Mouse (Mus musculus): ENCODE measurements at regions not wholly inside any gene's neighbourhood (a gene's known extent, or its start where the extent isn't known, plus 50 kb on each side); places are given as distances from the start of the nearest gene placed in this dataset.

GRCm38 (mm10) chr5:53361295-53361694, 94.4 kb downstream of the Smim20 start:
- Histone ChIP-seq H3K4me1 (ENCODE audit: insufficient read depth, low read depth, low read length) (no peaks in the 10 kb centered on the region), H3K4me3 (ENCODE audit: low read depth, low read length) (no peak overlapping the region), H3K9me3 (replicated peaks) (no peaks in the 10 kb centered on the region), H3K27me3 (ENCODE audit: insufficient read depth, low read length) (peaks cover 17% of the 10 kb centered on the region; the same call in 1 of the 2 replicates), H3K36me3 (replicated peaks) (no peaks in the 10 kb centered on the region)
- ATAC-seq (ENCODE audit: extremely low read depth, insufficient number of reproducible peaks, low FRiP score, poor library complexity, severe bottlenecking) (no peak), DNase-seq (ENCODE audit: low spot score) (no peak)
- TF ChIP-seq TAL1 (conservative IDR thresholded peaks at IDR 0.05; ENCODE audit: low read depth, low read length) = no peak
- TF ChIP-seq GATA2 (IDR thresholded peaks at IDR 0.05; ENCODE audit: borderline replicate concordance, low read depth, low read length) = no peak
- no peak for TF ChIP-seq POLR2AphosphoS5 (IDR thresholded peaks at IDR 0.05; ENCODE audit: insufficient replicate concordance, low read depth, low read length)
- TF ChIP-seq GATA1 (IDR thresholded peaks at IDR 0.05; ENCODE audit: borderline replicate concordance, low read length) = no peak
- no peak for TF ChIP-seq CTCF (IDR thresholded peaks at IDR 0.05; ENCODE audit: low read depth, low read length)

- no peak for ATAC-seq (ENCODE audit: extremely low read depth, insufficient number of reproducible peaks, low FRiP score, poor library complexity, severe bottlenecking)
- H3K36me3 ChIP-seq (replicated peaks) = no peaks in the 10 kb centered on the region
- H3K9me3 ChIP-seq (replicated peaks) = no peaks in the 10 kb centered on the region
- H3K4me3 ChIP-seq (ENCODE audit: low read depth, low read length) = no peak overlapping the region
- H3K4me1 ChIP-seq (ENCODE audit: insufficient read depth, low read depth, low read length) = no peaks in the 10 kb centered on the region
- 0 out of 2 replicates have a peak, but pooled peaks cover 6% of the 10 kb centered on the region for H3K27me3 ChIP-seq (ENCODE audit: insufficient read depth, low read length)
- TF ChIP-seq GATA1 (IDR thresholded peaks at IDR 0.05; ENCODE audit: borderline replicate concordance, low read length) (no peak), GATA2 (IDR thresholded peaks at IDR 0.05; ENCODE audit: borderline replicate concordance, low read depth, low read length) (no peak), TAL1 (conservative IDR thresholded peaks at IDR 0.05; ENCODE audit: low read depth, low read length) (no peak), CTCF (IDR thresholded peaks at IDR 0.05; ENCODE audit: low read depth, low read length) (no peak), POLR2AphosphoS5 (IDR thresholded peaks at IDR 0.05; ENCODE audit: insufficient replicate concordance, low read depth, low read length) (no peak)
- DNase-seq (ENCODE audit: low spot score) = no peak
Measured at GRCm38 (mm10) chr5:53363898-53364297, 97.0 kb downstream of the Smim20 start.

GRCm38 (mm10) chr5:53366882-53367561, 98.9 kb upstream of the Rbpj start:
- Histone ChIP-seq H3K27me3 (ENCODE audit: insufficient read depth, low read length) (0 out of 2 replicates have a peak, but pooled peaks cover 6% of the 10 kb centered on the region), H3K4me1 (ENCODE audit: insufficient read depth, low read depth, low read length) (no peaks in the 10 kb centered on the region), H3K4me3 (ENCODE audit: low read depth, low read length) (no peak overlapping the region), H3K9me3 (replicated peaks) (no peaks in the 10 kb centered on the region), H3K36me3 (replicated peaks) (no peaks in the 10 kb centered on the region)
- DNase-seq (ENCODE audit: low spot score) (no peak), ATAC-seq (ENCODE audit: extremely low read depth, insufficient number of reproducible peaks, low FRiP score, poor library complexity, severe bottlenecking) (no peak)
- TF ChIP-seq GATA2 (IDR thresholded peaks at IDR 0.05; ENCODE audit: borderline replicate concordance, low read depth, low read length) = no peak
- TF ChIP-seq CTCF (IDR thresholded peaks at IDR 0.05; ENCODE audit: low read depth, low read length) = no peak
- TF ChIP-seq POLR2AphosphoS5 (IDR thresholded peaks at IDR 0.05; ENCODE audit: insufficient replicate concordance, low read depth, low read length) = no peak

- Histone ChIP-seq H3K27me3 (ENCODE audit: insufficient read depth, low read length) (no peaks in the 10 kb centered on the region), H3K4me3 (ENCODE audit: low read depth, low read length) (no peak overlapping the region), H3K4me1 (ENCODE audit: insufficient read depth, low read depth, low read length) (no peaks in the 10 kb centered on the region), H3K9me3 (replicated peaks) (no peaks in the 10 kb centered on the region), H3K36me3 (replicated peaks) (no peaks in the 10 kb centered on the region)
- TF ChIP-seq CTCF (IDR thresholded peaks at IDR 0.05; ENCODE audit: low read depth, low read length) = no peak
- no peak for TF ChIP-seq TAL1 (conservative IDR thresholded peaks at IDR 0.05; ENCODE audit: low read depth, low read length)
- no peak for TF ChIP-seq GATA2 (IDR thresholded peaks at IDR 0.05; ENCODE audit: borderline replicate concordance, low read depth, low read length)
- no peak for TF ChIP-seq POLR2AphosphoS5 (IDR thresholded peaks at IDR 0.05; ENCODE audit: insufficient replicate concordance, low read depth, low read length)
- no peak for TF ChIP-seq GATA1 (IDR thresholded peaks at IDR 0.05; ENCODE audit: borderline replicate concordance, low read length)
- DNase-seq (ENCODE audit: low spot score) (no peak), ATAC-seq (ENCODE audit: extremely low read depth, insufficient number of reproducible peaks, low FRiP score, poor library complexity, severe bottlenecking) (no peak)
Measured at GRCm38 (mm10) chr5:53370272-53370671, 95.7 kb upstream of the Rbpj start.

- Histone ChIP-seq H3K27me3 (ENCODE audit: insufficient read depth, low read length) (no peaks in the 10 kb centered on the region), H3K9me3 (replicated peaks) (no peaks in the 10 kb centered on the region), H3K36me3 (replicated peaks) (no peaks in the 10 kb centered on the region), H3K4me1 (ENCODE audit: insufficient read depth, low read depth, low read length) (no peaks in the 10 kb centered on the region), H3K4me3 (ENCODE audit: low read depth, low read length) (no peak overlapping the region)
- TF ChIP-seq TAL1 (conservative IDR thresholded peaks at IDR 0.05; ENCODE audit: low read depth, low read length) (no peak), GATA1 (IDR thresholded peaks at IDR 0.05; ENCODE audit: borderline replicate concordance, low read length) (no peak), CTCF (IDR thresholded peaks at IDR 0.05; ENCODE audit: low read depth, low read length) (no peak), POLR2AphosphoS5 (IDR thresholded peaks at IDR 0.05; ENCODE audit: insufficient replicate concordance, low read depth, low read length) (no peak), GATA2 (IDR thresholded peaks at IDR 0.05; ENCODE audit: borderline replicate concordance, low read depth, low read length) (no peak)
- no peak for ATAC-seq (ENCODE audit: extremely low read depth, insufficient number of reproducible peaks, low FRiP score, poor library complexity, severe bottlenecking)
- no peak for DNase-seq (ENCODE audit: low spot score)
Measured at GRCm38 (mm10) chr5:53371638-53372037, 94.3 kb upstream of the Rbpj start.

- Histone ChIP-seq H3K9me3 (replicated peaks) (no peaks in the 10 kb centered on the region), H3K36me3 (replicated peaks) (no peaks in the 10 kb centered on the region), H3K27me3 (ENCODE audit: insufficient read depth, low read length) (no peaks in the 10 kb centered on the region), H3K4me1 (ENCODE audit: insufficient read depth, low read depth, low read length) (no peaks in the 10 kb centered on the region), H3K4me3 (ENCODE audit: low read depth, low read length) (no peak overlapping the region)
- DNase-seq (ENCODE audit: low spot score) (no peak), ATAC-seq (ENCODE audit: extremely low read depth, insufficient number of reproducible peaks, low FRiP score, poor library complexity, severe bottlenecking) (no peak)
- no peak for TF ChIP-seq GATA1 (IDR thresholded peaks at IDR 0.05; ENCODE audit: borderline replicate concordance, low read length)
- TF ChIP-seq GATA2 (IDR thresholded peaks at IDR 0.05; ENCODE audit: borderline replicate concordance, low read depth, low read length) = no peak
- TF ChIP-seq POLR2AphosphoS5 (IDR thresholded peaks at IDR 0.05; ENCODE audit: insufficient replicate concordance, low read depth, low read length) = no peak
- TF ChIP-seq CTCF (IDR thresholded peaks at IDR 0.05; ENCODE audit: low read depth, low read length) = no peak
- TF ChIP-seq TAL1 (conservative IDR thresholded peaks at IDR 0.05; ENCODE audit: low read depth, low read length) = no peak
Measured at GRCm38 (mm10) chr5:53373315-53373714, 92.6 kb upstream of the Rbpj start.

Data from G1E (cell line).